Mouse (Mus musculus): Measurements from ENCODE around the gene Fuom. TPM values are rescaled to one million over a fixed set of nuclear protein-coding genes. Genes with fewer than 3 reads are reported as not detected.

Gene Fuom
- polyA plus RNA-seq, 1 experiment from 2014 or later = 17.4 TPM

DNA sequence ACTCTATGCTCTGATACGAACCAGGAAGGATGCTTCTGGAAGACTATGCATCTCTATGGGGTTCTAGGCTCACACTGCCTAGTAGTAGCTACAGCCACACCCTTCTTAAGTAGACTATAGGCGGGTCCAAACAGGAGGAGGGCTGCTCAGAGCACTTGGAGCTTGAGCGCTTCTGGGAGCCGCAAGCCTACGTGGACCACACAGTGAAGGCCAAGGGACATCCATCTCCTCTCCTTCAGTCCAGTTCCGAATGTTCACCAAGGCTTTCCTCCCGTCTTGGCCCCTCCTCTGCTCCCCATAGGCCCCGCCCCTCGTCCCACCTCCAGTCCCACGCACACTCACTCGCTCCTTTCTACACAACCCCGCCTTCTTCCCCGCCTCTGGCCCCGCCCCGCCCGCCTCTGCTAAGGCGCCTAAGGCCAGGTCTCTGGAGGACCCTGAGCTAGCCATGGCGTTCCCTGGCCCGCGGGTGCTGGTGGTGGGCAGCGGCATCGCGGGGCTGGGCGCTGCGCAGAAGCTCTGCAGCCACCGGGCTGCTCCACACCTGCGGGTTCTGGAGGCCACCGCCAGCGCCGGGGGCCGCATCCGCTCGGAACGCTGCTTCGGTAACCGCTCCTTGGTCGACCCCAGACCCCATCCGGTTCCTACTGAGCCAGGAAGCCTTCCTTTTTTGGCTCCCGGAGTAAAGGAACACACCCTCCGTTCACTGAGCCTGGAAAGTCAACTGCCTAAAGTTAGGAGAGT lies 23.2 kb upstream of the Fuom start:
- ATAC-seq (ENCODE audit: low FRiP score) = peak; percentile 98
- peaks cover 12% of the 10 kb centered on the region; the same call in 1 of the 2 replicates for H3K27me3 ChIP-seq
- H3K4me1 ChIP-seq = peaks cover 4% of the 10 kb centered on the region; the same call in 1 of the 2 replicates
- H3K4me2 ChIP-seq = peak overlapping the region; percentile 80
- 1% methylated on average over 40 of the region's 40 CpGs for WGBS
- H3K4me3 ChIP-seq (replicated peaks) = peak overlapping the region; percentile 52
- H3K9me3 ChIP-seq = no peaks in the 10 kb centered on the region
- peak overlapping the region; percentile 61 for H3K9ac ChIP-seq
- peaks cover 3% of the 10 kb centered on the region; the same call in 1 of the 2 replicates for H3K36me3 ChIP-seq (replicated peaks)
- no peak overlapping the region for H3K27ac ChIP-seq

- H3K9me3 ChIP-seq = no peaks in the 10 kb centered on the region
- H3K27ac ChIP-seq = no peak overlapping the region
- no peak for ATAC-seq (ENCODE audit: low FRiP score)
- H3K4me2 ChIP-seq = no peak overlapping the region
- peaks cover 4% of the 10 kb centered on the region; the same call in 1 of the 2 replicates for H3K4me1 ChIP-seq
- no peak overlapping the region for H3K4me3 ChIP-seq (replicated peaks)
- H3K36me3 ChIP-seq (replicated peaks) = no peaks in the 10 kb centered on the region
- no peak overlapping the region for H3K9ac ChIP-seq
- 94% methylated on average over 1 of the region's 1 CpGs for WGBS
- peaks cover 12% of the 10 kb centered on the region; the same call in 1 of the 2 replicates for H3K27me3 ChIP-seq
Measured at GRCm38 (mm10) chr7:140124382-140124781, 22.1 kb upstream of the Fuom start.

DNA sequence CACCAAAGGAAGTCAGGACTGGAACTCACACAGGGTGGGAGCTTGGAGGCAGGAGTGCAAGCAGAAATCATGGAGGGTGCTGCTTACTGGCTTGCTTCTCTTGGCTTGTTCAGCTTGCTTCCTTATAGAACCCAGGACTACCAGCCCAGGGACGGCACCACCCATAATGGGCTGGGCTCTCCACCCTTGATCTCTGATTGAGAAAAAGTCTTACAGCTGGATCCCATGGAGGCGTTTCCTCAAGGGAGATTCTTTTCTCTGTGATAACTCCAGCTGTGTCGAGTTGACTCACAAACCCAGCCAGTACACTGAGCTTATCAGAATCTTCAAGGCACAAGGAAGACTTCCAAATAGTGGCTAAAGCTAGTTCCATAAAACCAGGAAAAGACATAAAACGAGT lies 20.5 kb upstream of the Fuom start:
- Histone ChIP-seq H3K27ac (no peak overlapping the region), H3K9ac (no peak overlapping the region), H3K36me3 (replicated peaks) (no peaks in the 10 kb centered on the region), H3K4me3 (replicated peaks) (no peak overlapping the region), H3K4me1 (peaks cover 4% of the 10 kb centered on the region; the same call in 1 of the 2 replicates), H3K9me3 (no peaks in the 10 kb centered on the region), H3K4me2 (no peak overlapping the region), H3K27me3 (peaks cover 12% of the 10 kb centered on the region; the same call in 1 of the 2 replicates)
- 36% methylated on average over 4 of the region's 4 CpGs for WGBS
- no peak for ATAC-seq (ENCODE audit: low FRiP score)

- Histone ChIP-seq H3K4me3 (replicated peaks) (no peak overlapping the region), H3K9ac (no peak overlapping the region), H3K4me1 (peaks cover 4% of the 10 kb centered on the region; the same call in 1 of the 2 replicates), H3K36me3 (replicated peaks) (no peaks in the 10 kb centered on the region), H3K9me3 (no peaks in the 10 kb centered on the region), H3K27ac (no peak overlapping the region), H3K4me2 (no peak overlapping the region), H3K27me3 (peaks cover 12% of the 10 kb centered on the region; the same call in 1 of the 2 replicates)
- ATAC-seq (ENCODE audit: low FRiP score) = no peak
- 74% methylated on average over 13 of the region's 13 CpGs for WGBS
Measured at GRCm38 (mm10) chr7:140121338-140121910, 19.2 kb upstream of the Fuom start.

GRCm38 (mm10) chr7:140120484-140120883 lies 18.2 kb upstream of the Fuom start:
- Histone ChIP-seq H3K27me3 (peaks cover 12% of the 10 kb centered on the region; the same call in 1 of the 2 replicates), H3K9ac (no peak overlapping the region), H3K36me3 (replicated peaks) (no peaks in the 10 kb centered on the region), H3K4me2 (no peak overlapping the region), H3K27ac (no peak overlapping the region), H3K4me3 (replicated peaks) (no peak overlapping the region), H3K4me1 (peaks cover 3% of the 10 kb centered on the region; the same call in 1 of the 2 replicates), H3K9me3 (no peaks in the 10 kb centered on the region)
- ATAC-seq (ENCODE audit: low FRiP score) = no peak
- WGBS = 86% methylated on average over 2 of the region's 2 CpGs

- WGBS = 5% methylated on average over 28 of the region's 28 CpGs
- H3K4me1 ChIP-seq = peaks cover 4% of the 10 kb centered on the region; the same call in 1 of the 2 replicates
- peak within 1 kb of the TSS; percentile 78 for H3K4me3 ChIP-seq (replicated peaks)
- peaks cover 15% of the 10 kb centered on the region for H3K36me3 ChIP-seq (replicated peaks)
- no peaks in the 10 kb centered on the region for H3K27me3 ChIP-seq
- no peaks in the 10 kb centered on the region for H3K9me3 ChIP-seq
- H3K4me2 ChIP-seq = peak within 1 kb of the TSS; percentile 85
- peak; percentile 96 for ATAC-seq (ENCODE audit: low FRiP score)
- H3K27ac ChIP-seq = peak within 1 kb of the TSS; percentile 65
- H3K9ac ChIP-seq = peak within 1 kb of the TSS; percentile 84
Measured at GRCm38 (mm10) chr7:140116329-140117054, 14.3 kb upstream of the Fuom start, which contains the start of gene Echs1. Gene Echs1 (minus strand): TSS chr7:140116476.

DNA sequence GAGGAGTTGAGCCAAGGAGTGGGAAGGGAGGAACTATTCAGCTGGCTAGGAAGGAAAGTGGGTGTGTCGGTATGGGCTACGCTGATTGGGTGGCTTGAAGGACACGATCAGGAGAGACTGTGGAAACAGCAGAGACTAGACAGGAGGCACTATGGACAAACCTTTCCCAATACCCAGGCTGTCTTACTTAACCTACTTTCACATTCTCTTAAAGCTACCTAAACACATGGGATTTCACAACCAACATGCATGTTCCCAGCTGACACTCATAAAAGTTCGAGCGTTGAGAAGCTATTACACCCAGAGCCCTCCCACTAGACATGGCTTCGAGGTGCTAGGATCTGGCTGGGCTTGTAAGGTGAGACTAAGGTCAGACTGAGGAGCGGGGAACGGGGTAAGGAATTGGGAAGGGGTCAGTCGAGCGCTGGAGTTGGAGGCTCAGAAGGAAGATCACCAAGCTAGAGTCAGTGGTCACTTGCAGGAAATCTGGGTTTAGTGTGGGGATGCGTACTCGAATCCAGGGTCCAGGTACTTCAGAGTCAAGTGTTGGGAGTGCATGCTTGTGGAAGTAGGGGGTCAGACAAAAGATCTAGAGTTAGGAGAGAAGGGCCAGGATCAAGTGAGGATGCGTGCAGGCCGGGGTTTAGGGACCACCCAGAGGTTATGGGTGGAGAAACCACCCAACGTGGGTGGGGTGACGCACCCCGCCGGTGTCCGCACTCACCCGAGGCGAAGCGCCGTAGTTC lies 13.5 kb upstream of the Fuom start, which contains the start of gene Paox:
Gene Paox (plus strand): TSS at position 217 of the 746 bp plus-strand sequence.
- H3K27me3 ChIP-seq = no peaks in the 10 kb centered on the region
- ATAC-seq (ENCODE audit: low FRiP score) = peak; percentile 68
- peak within 1 kb of the TSS; percentile 78 for H3K4me3 ChIP-seq (replicated peaks)
- H3K27ac ChIP-seq = peak within 1 kb of the TSS; percentile 65
- peak within 1 kb of the TSS; percentile 85 for H3K4me2 ChIP-seq
- WGBS = 4% methylated on average over 23 of the region's 23 CpGs
- H3K4me1 ChIP-seq = peaks cover 4% of the 10 kb centered on the region; the same call in 1 of the 2 replicates
- H3K36me3 ChIP-seq (replicated peaks) = peaks cover 22% of the 10 kb centered on the region
- H3K9ac ChIP-seq = peak within 1 kb of the TSS; percentile 84
- H3K9me3 ChIP-seq = no peaks in the 10 kb centered on the region

DNA sequence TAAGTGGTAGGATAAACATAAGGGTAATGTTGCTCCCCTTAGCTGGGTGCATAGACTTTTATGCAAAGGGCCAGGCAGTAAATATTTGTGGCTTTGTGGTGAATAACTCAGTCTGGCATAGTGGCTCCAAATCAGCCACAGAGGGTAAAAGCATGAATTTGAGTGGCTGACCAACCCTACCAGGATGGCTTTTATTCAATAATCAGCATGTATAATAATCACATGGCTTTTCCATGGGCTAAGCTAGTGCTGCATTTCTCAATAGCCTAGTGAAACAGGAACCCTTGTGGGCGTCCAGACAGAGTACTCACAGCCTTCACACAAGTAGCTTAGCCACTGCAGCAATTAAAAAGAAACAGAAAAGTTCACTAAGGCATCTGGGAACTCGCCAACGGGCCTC lies 9.7 kb upstream of the Fuom start:
- H3K9me3 ChIP-seq = no peaks in the 10 kb centered on the region
- H3K4me3 ChIP-seq (replicated peaks) = no peak overlapping the region
- H3K27ac ChIP-seq = no peak overlapping the region
- WGBS = 62% methylated on average over 3 of the region's 3 CpGs
- peaks cover 59% of the 10 kb centered on the region for H3K36me3 ChIP-seq (replicated peaks)
- no peaks in the 10 kb centered on the region for H3K27me3 ChIP-seq
- no peak overlapping the region for H3K9ac ChIP-seq
- no peak for ATAC-seq (ENCODE audit: low FRiP score)
- H3K4me2 ChIP-seq = no peak overlapping the region
- H3K4me1 ChIP-seq = peaks cover 4% of the 10 kb centered on the region; the same call in 1 of the 2 replicates

DNA sequence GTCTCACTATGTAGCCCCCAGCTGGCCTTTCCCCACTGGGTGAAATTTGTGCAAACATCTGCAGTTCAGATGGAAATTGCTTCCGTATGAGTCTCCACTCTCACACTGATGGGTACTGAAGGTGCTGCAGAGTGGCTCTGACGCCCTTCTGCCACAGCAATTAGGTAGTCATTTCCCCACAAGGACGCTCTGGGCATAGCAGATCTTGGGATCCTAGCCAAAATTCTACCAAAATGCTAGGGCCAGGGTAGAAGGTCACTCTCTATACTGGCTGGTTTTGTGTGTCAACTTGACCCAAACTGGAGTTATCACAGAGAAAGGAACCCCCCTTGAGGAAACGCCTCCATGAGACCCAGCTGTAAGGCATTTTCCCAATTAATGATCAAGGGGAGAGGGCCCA lies 1.8 kb upstream of the Fuom start:
- H3K36me3 ChIP-seq (replicated peaks) = peaks cover 32% of the 10 kb centered on the region
- no peak overlapping the region for H3K4me3 ChIP-seq (replicated peaks)
- no peak overlapping the region for H3K27ac ChIP-seq
- H3K9me3 ChIP-seq = no peaks in the 10 kb centered on the region
- H3K27me3 ChIP-seq = no peaks in the 10 kb centered on the region
- ATAC-seq (ENCODE audit: low FRiP score) = no peak
- H3K4me2 ChIP-seq = no peak overlapping the region
- no peak overlapping the region for H3K9ac ChIP-seq
- peaks cover 13% of the 10 kb centered on the region for H3K4me1 ChIP-seq
- 79% methylated on average over 4 of the region's 4 CpGs for WGBS

GRCm38 (mm10) chr7:140101498-140101897 lies 743 bp downstream of the Fuom start:
- Histone ChIP-seq H3K4me2 (peak overlapping the region; percentile 69), H3K27ac (no peak overlapping the region), H3K4me3 (replicated peaks) (peak overlapping the region; percentile 41), H3K27me3 (no peaks in the 10 kb centered on the region), H3K36me3 (replicated peaks) (peaks cover 12% of the 10 kb centered on the region), H3K9ac (peak overlapping the region; percentile 60; the same call in 1 of the 2 replicates), H3K4me1 (peaks cover 13% of the 10 kb centered on the region), H3K9me3 (no peaks in the 10 kb centered on the region)
- peak; percentile 34; the same call in 1 of the 2 replicates for ATAC-seq (ENCODE audit: low FRiP score)
- WGBS = 76% methylated on average over 10 of the region's 10 CpGs

DNA sequence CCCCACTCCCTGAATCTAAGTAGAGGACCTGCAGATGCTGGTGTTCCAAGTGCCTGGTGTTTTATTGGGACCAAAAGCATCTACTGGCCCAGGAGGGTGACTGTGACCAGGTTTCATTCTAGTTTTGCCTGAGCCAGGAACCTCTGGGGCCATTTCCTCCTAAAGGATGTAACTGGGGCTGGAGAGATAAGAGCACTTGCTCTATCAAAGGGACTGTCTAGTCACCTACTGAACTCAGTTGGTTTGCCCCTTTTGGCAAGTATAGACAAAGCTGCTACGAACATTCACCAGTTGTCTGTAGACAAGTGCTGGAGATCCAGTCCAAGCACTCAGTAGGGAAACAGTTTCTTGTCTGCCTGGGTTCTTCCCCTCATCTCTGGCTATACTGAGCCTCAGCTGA lies 3.8 kb downstream of the Fuom start:
- no peak for ATAC-seq (ENCODE audit: low FRiP score)
- no peak overlapping the region for H3K9ac ChIP-seq
- H3K4me2 ChIP-seq = no peak overlapping the region
- no peaks in the 10 kb centered on the region for H3K9me3 ChIP-seq
- no peak overlapping the region for H3K4me3 ChIP-seq (replicated peaks)
- peaks cover 13% of the 10 kb centered on the region for H3K4me1 ChIP-seq
- H3K36me3 ChIP-seq (replicated peaks) = no peaks in the 10 kb centered on the region
- 100% methylated on average over 1 of the region's 1 CpGs for WGBS
- no peaks in the 10 kb centered on the region for H3K27me3 ChIP-seq
- no peak overlapping the region for H3K27ac ChIP-seq
